Comparison of ENCODE assay signal across 13 mouse cellular contexts in genomic region chr7:74059684-74060083, GRCm38 (mm10). TPM values are rescaled to one million over a fixed set of nuclear protein-coding genes. Genes with fewer than 3 reads are reported as not detected.
DNase-seq lines count a peak whose midpoint lies in the region; ATAC-seq lines count a peak whose summit lies in the region.
"Had no signal": no experiment of that assay in that cellular context is flagged by ENCODE, and none has a peak within 500 bp of the region (broad histone marks: within the 10 kb centered on the region; RNA-seq: fewer than 3 reads in every experiment).

No protein-coding gene starts in this region.

- no peak for DNase-seq in frontal cortex, postnatal 10 days (ENCODE audit: low spot score in 2 of 2)
- peak; percentile 7 for DNase-seq in layer of hippocampus, adult 9-11 months
- DNase-seq in layer of hippocampus, postnatal 25 days (ENCODE audit: extremely low spot score in 1 of 2, low spot score in 1 of 2), result no peak
- peak; percentile 61 for DNase-seq in brain, adult 2 months (ENCODE audit: low read depth, low spot score)
- no peak for DNase-seq in adrenal gland, adult 18-20 months (ENCODE audit: low spot score in 2 of 2)
- DNase-seq: cerebellum, adult 11 months; cerebellum, adult 2 months; cerebellum, adult 9-11 months; cerebellum, postnatal 25 days; gastrocnemius, adult 2 months had no signal

- ATAC-seq in frontal cortex, adult (ENCODE audit: low TSS enrichment), result peak; percentile 79
- ATAC-seq: activated CD4-positive, CD25-positive, alpha-beta regulatory T cell, adult 4 months; forebrain, embryonic 15.5 days had no signal

RNA-seq across cellular contexts. Expression of gene St8sia2, which starts 46.2 kb away (rescaled TPM):
- 1 to 10 TPM; 2.5 to 2.6 TPM for total RNA-seq in layer of hippocampus, postnatal 25 days (2021)
- total RNA-seq in adrenal gland, adult 18-20 months (2021), result under 1 TPM; 0.43 to 0.67 TPM

Comparison
In these comparisons a context has a peak if more than half of its experiments do, and no peak if none do; other contexts are left out.
1. DNase-seq: peak in layer of hippocampus, adult 9-11 months (single experiment) and brain, adult 2 months (single experiment); none in frontal cortex, postnatal 10 days (0 of 2), layer of hippocampus, postnatal 25 days (0 of 2) and adrenal gland, adult 18-20 months (0 of 2).